Mouse (Mus musculus) lung, postnatal 0 days (tissue): ENCODE results near the gene P4ha3.

ENCODE experiments used
- CTCF ChIP-seq: IDR thresholded peaks from 2 replicates; pipeline ENCODE4 v1.5.1; 2016; ENCODE audit warnings: antibody characterized with exemption, mild to moderate bottlenecking
- EP300 ChIP-seq: IDR thresholded peaks from 2 replicates; pipeline ENCODE4 v1.6.1; 2016; ENCODE audit warnings: antibody characterized with exemption, mild to moderate bottlenecking, control low read depth

DNA sequence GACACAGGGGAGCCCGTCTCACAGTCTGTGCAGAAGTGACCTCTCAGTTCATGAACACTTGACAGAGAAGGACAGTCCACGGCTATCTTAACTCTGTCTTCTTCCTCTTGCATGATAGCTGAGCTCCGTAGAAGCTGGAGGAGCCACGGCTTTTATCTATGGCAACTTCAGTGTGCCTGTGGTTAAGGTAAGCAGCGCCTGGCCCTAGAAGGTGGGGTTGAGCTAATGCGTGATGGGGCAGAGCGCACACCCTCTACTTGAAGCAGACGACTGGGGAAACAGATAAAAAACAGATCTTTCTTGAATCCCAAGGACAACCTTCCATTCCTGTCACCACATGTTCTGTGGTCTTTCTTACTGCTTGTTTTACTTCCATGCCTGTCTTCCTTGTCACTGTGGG lies 31.6 kb downstream of the P4ha3 start:
- TF ChIP-seq CTCF (no peak), EP300 (no peak)
